Mouse (Mus musculus) heart, embryonic 16.5 days (tissue): ENCODE measurements around the gene Gm36028. TPM values are rescaled to one million over a fixed set of nuclear protein-coding genes. Genes with fewer than 3 reads are reported as not detected.

Experiments
- ATAC-seq: fragments of 200-750 bp; cut with Nextera tagmentation; replicated peaks from 2 replicates; pipeline ENCODE4 v1.8.0; 2017; ENCODE audit warnings: moderate number of reproducible peaks; ENCODE audit not compliant: insufficient read depth, low FRiP score; ENCODE audit errors: extremely low read depth
- H3K27ac ChIP-seq: fragments of 300-500 bp; sonication (generic); 2 replicates; pipeline ENCODE4 v1.5.1; 2014; ENCODE audit warnings: mild to moderate bottlenecking, low read length, control low read depth, moderate library complexity
- H3K27me3 ChIP-seq: fragments of 300-500 bp; sonication (generic); 2 replicates; pipeline ENCODE4 v1.6.1; 2014; ENCODE audit warnings: low read length, mixed read lengths; ENCODE audit not compliant: control insufficient read depth, insufficient read depth
- H3K36me3 ChIP-seq: fragments of 300-500 bp; sonication (generic); 2 replicates; pipeline ENCODE4 v1.6.1; 2014; ENCODE audit not compliant: control insufficient read depth, insufficient read depth
- H3K4me1 ChIP-seq: fragments of 300-500 bp; sonication (generic); 2 replicates; pipeline ENCODE4 v1.6.1; 2014; ENCODE audit warnings: low read length, mixed read lengths; ENCODE audit not compliant: control insufficient read depth, insufficient read depth
- H3K4me2 ChIP-seq: fragments of 300-500 bp; sonication (generic); 2 replicates; pipeline ENCODE4 v1.6.1; 2014; ENCODE audit warnings: low read depth, mild to moderate bottlenecking, control low read depth, low read length
- H3K4me3 ChIP-seq: fragments of 300-500 bp; sonication (generic); 2 replicates; pipeline ENCODE4 v1.5.1; 2014; ENCODE audit warnings: mild to moderate bottlenecking, control low read depth, low read length
- H3K9ac ChIP-seq: fragments of 300-500 bp; sonication (generic); 2 replicates; pipeline ENCODE4 v1.6.1; 2014; ENCODE audit warnings: low read length, control low read depth
- H3K9me3 ChIP-seq: fragments of 300-500 bp; sonication (generic); replicated peaks from 2 replicates; pipeline ENCODE4 v1.6.1; 2016; ENCODE audit warnings: low read length; ENCODE audit not compliant: control insufficient read depth
- WGBS: fragments of 180-500 bp; shearing (Covaris S2); extraction: QIAGEN DNeasy Blood & Tissue Kit; methylation state at CpG from one replicate; pipeline ENCODE4 v1.1.7; 2014; 5-methylcytosine and 5-hydroxymethylcytosine counted together
- polyA plus RNA-seq: library from polyadenylated mRNA; unstranded; fragments of >200 nt; fragmentation: Nextera tagmentation; extraction: Ambion mirVana; gene quantifications from 2 replicates; pipeline ENCODE4 v1.2.1, GENCODE M21; 2015

Gene Gm36028
- polyA plus RNA-seq, 1 experiment from 2014 or later: 12.1 TPM

GRCm38 (mm10) chr16:37826286-37826685 is 34.7 kb downstream of the Gm36028 start:
- Histone ChIP-seq H3K9ac (no peak overlapping the region), H3K27ac (no peak overlapping the region), H3K4me3 (no peak overlapping the region), H3K4me2 (no peak overlapping the region), H3K27me3 (no peaks in the 10 kb centered on the region), H3K36me3 (peaks cover 83% of the 10 kb centered on the region), H3K4me1 (peaks cover 3% of the 10 kb centered on the region; the same call in 1 of the 2 replicates), H3K9me3 (no peaks in the 10 kb centered on the region)
- no peak for ATAC-seq
- WGBS: 87% methylated on average over 3 of the region's 3 CpGs

GRCm38 (mm10) chr16:37824778-37825505 is 36.0 kb downstream of the Gm36028 start:
- peaks cover 80% of the 10 kb centered on the region for H3K36me3 ChIP-seq
- no peak overlapping the region for H3K9ac ChIP-seq
- no peak overlapping the region for H3K4me2 ChIP-seq
- no peaks in the 10 kb centered on the region for H3K9me3 ChIP-seq
- H3K4me3 ChIP-seq: no peak overlapping the region
- WGBS: 73% methylated on average over 12 of the region's 12 CpGs
- H3K27me3 ChIP-seq: no peaks in the 10 kb centered on the region
- peaks cover 3% of the 10 kb centered on the region; the same call in 1 of the 2 replicates for H3K4me1 ChIP-seq
- ATAC-seq: no peak
- H3K27ac ChIP-seq: no peak overlapping the region

GRCm38 (mm10) chr16:37823949-37824348 is 37.0 kb downstream of the Gm36028 start:
- H3K9ac ChIP-seq: no peak overlapping the region
- H3K4me2 ChIP-seq: no peak overlapping the region
- 39% methylated on average over 5 of the region's 5 CpGs for WGBS
- peaks cover 75% of the 10 kb centered on the region for H3K36me3 ChIP-seq
- H3K9me3 ChIP-seq: no peaks in the 10 kb centered on the region
- H3K4me3 ChIP-seq: no peak overlapping the region
- H3K27ac ChIP-seq: no peak overlapping the region
- H3K4me1 ChIP-seq: peaks cover 3% of the 10 kb centered on the region; the same call in 1 of the 2 replicates
- ATAC-seq: no peak; the same call in 1 of the 2 replicates
- no peaks in the 10 kb centered on the region for H3K27me3 ChIP-seq

GRCm38 (mm10) chr16:37817986-37818385 is 43.0 kb downstream of the Gm36028 start:
- WGBS: 91% methylated on average over 4 of the region's 4 CpGs
- Histone ChIP-seq H3K27me3 (no peaks in the 10 kb centered on the region), H3K36me3 (peaks cover 54% of the 10 kb centered on the region), H3K9ac (no peak overlapping the region), H3K4me2 (no peak overlapping the region), H3K27ac (no peak overlapping the region), H3K4me1 (peaks cover 14% of the 10 kb centered on the region), H3K4me3 (no peak overlapping the region), H3K9me3 (no peaks in the 10 kb centered on the region)
- ATAC-seq: no peak

- Histone ChIP-seq H3K4me2 (no peak overlapping the region), H3K36me3 (peaks cover 30% of the 10 kb centered on the region), H3K9ac (peak overlapping the region; percentile 35), H3K9me3 (no peaks in the 10 kb centered on the region), H3K27me3 (no peaks in the 10 kb centered on the region), H3K4me1 (peaks cover 31% of the 10 kb centered on the region), H3K4me3 (no peak overlapping the region), H3K27ac (peak overlapping the region; percentile 80)
- 30% methylated on average over 7 of the region's 7 CpGs for WGBS
- peak; percentile 85 for ATAC-seq
Measured at GRCm38 (mm10) chr16:37814383-37814971, 46.5 kb downstream of the Gm36028 start.

GRCm38 (mm10) chr16:37813691-37814382 is 47.1 kb downstream of the Gm36028 start:
- H3K9ac ChIP-seq: peak overlapping the region; percentile 40; the same call in 1 of the 2 replicates
- H3K27ac ChIP-seq: peak overlapping the region; percentile 80
- H3K4me3 ChIP-seq: no peak overlapping the region
- ATAC-seq: no peak
- no peak overlapping the region for H3K4me2 ChIP-seq
- H3K36me3 ChIP-seq: peaks cover 27% of the 10 kb centered on the region
- peaks cover 37% of the 10 kb centered on the region for H3K4me1 ChIP-seq
- no peaks in the 10 kb centered on the region for H3K27me3 ChIP-seq
- 41% methylated on average over 5 of the region's 5 CpGs for WGBS
- H3K9me3 ChIP-seq: no peaks in the 10 kb centered on the region

- Histone ChIP-seq H3K4me3 (no peak overlapping the region), H3K36me3 (peaks cover 13% of the 10 kb centered on the region), H3K9me3 (no peaks in the 10 kb centered on the region), H3K9ac (peak overlapping the region; percentile 57), H3K4me2 (peak overlapping the region; percentile 1; the same call in 1 of the 2 replicates), H3K27ac (peak overlapping the region; percentile 90), H3K27me3 (no peaks in the 10 kb centered on the region), H3K4me1 (peaks cover 48% of the 10 kb centered on the region)
- peak; percentile 58 for ATAC-seq
- 28% methylated on average over 9 of the region's 9 CpGs for WGBS
Measured at GRCm38 (mm10) chr16:37812474-37812886, 48.5 kb downstream of the Gm36028 start.

GRCm38 (mm10) chr16:37811874-37812273 is 49.1 kb downstream of the Gm36028 start:
- H3K9me3 ChIP-seq: no peaks in the 10 kb centered on the region
- no peaks in the 10 kb centered on the region for H3K27me3 ChIP-seq
- peaks cover 53% of the 10 kb centered on the region for H3K4me1 ChIP-seq
- no peak overlapping the region for H3K4me3 ChIP-seq
- peak overlapping the region; percentile 1; the same call in 1 of the 2 replicates for H3K4me2 ChIP-seq
- peak overlapping the region; percentile 90 for H3K27ac ChIP-seq
- 73% methylated on average over 8 of the region's 8 CpGs for WGBS
- H3K9ac ChIP-seq: peak overlapping the region; percentile 57
- peaks cover 15% of the 10 kb centered on the region for H3K36me3 ChIP-seq
- ATAC-seq: no peak

- no peak for ATAC-seq
- H3K9ac ChIP-seq: 0 out of 2 replicates have a peak overlapping the region, but pooled peaks have one; percentile 5
- H3K4me2 ChIP-seq: peak overlapping the region; percentile 38
Measured at GRCm38 (mm10) chr16:37809623-37809992, 51.3 kb downstream of the Gm36028 start.

More at GRCm38 (mm10) chr16:37809623-37809992, 51.3 kb downstream of the Gm36028 start:
- Histone ChIP-seq H3K4me3 (no peak overlapping the region), H3K27me3 (no peaks in the 10 kb centered on the region), H3K4me1 (peaks cover 61% of the 10 kb centered on the region), H3K9me3 (peaks cover 8% of the 10 kb centered on the region), H3K27ac (peak overlapping the region; percentile 77), H3K36me3 (peaks cover 15% of the 10 kb centered on the region)
- 57% methylated on average over 6 of the region's 6 CpGs for WGBS
